Mouse (Mus musculus) left cerebral cortex, postnatal 25 days (tissue): Measurements from ENCODE around the gene Marcksl1. TPM values are rescaled to one million over a fixed set of nuclear protein-coding genes. Genes with fewer than 3 reads are reported as not detected.
A peak's percentile ranks its signal among the peaks of the same experiment; 100 is the strongest.

Source experiments
- DNase-seq, 2 experiments: peaks; one replicate each; pipeline ENCODE4 v3.0.0; 2022; ENCODE audit warnings: low spot score in 2 of 2, mixed read lengths in 1 of 2
- intact Hi-C: fragments of 180-260 bp; cut with DNase I; formaldehyde crosslinking; loops from one replicate; pipeline ENCODE4 v1.15.1; 2025
- microRNA-seq, 2 experiments: library from miRNA; unstranded; fragments of <30 nt; microRNA quantifications; one replicate each; pipeline ENCODE4 v1.2.0; 2022
- total RNA-seq, 2 experiments: library from RNA; stranded (reverse); gene quantifications; 2 replicates each; pipeline ENCODE4 v1.2.3; 2021

Marcksl1 gene
- total RNA-seq, 2 experiments from 2014 or later: 196 to 227 TPM

- intact Hi-C loops: no loop called here
- peak in 1 of 2 experiments; percentile 47 for DNase-seq
Measured at GRCm38 (mm10) chr4:129555421-129555861, 42.1 kb downstream of the Marcksl1 start.

- peak in 1 of 2 experiments; percentile 8 for DNase-seq
- intact Hi-C loops: no loop called here
Measured at GRCm38 (mm10) chr4:129555862-129556531, 42.6 kb downstream of the Marcksl1 start.

- DNase-seq: peak; percentile 73 to 76
- intact Hi-C loops: no loop called here
Measured at GRCm38 (mm10) chr4:129556532-129557223, 43.3 kb downstream of the Marcksl1 start.

GRCm38 (mm10) chr4:129557256-129557808 lies 44.0 kb downstream of the Marcksl1 start:
- no peak for DNase-seq
- intact Hi-C loops: no loop called here

GRCm38 (mm10) chr4:129558321-129558955 lies 45.1 kb downstream of the Marcksl1 start:
- DNase-seq: no peak
- intact Hi-C loops: no loop called here

- DNase-seq: no peak
- intact Hi-C loops: no loop called here
Measured at GRCm38 (mm10) chr4:129561184-129561583, 47.8 kb downstream of the Marcksl1 start.

DNA sequence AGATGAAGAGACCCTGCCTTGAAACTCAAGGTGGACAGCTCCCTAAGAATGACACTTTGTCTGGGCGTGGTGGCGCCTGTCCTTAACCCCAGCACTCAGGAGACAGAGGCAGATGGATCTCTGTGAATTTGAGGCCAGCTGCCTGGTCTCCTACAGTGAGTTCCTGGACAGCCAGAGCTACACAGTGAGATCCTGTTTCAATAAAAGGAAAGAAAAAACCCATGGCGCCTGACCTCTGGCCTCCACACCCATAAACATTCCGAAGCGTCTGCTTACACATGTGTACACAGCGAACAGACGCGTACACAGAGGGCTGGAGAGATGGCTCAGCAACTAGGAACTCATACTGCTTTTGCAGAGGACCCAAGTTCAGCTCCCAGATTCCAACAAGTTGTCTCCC lies 50.3 kb downstream of the Marcksl1 start:
- no peak for DNase-seq
- intact Hi-C loops: no loop called here

DNA sequence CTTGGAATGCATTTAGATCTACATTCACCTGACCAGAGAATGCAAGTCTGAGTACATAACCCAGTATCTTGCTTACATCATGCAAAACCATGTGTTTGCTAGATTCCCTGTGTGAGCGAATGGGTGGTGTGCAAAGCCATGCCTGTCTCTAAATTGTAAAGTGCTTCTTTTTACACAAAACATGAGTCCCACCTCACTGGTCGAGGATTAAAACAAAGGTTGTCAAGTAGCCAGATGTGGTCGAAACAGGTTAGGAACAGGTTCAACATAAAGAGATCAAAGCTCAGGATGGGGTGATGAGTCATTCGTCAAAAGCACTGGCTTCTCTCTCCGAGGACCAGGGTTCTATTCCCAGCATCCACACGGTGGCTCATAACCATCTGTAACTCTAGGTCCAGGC lies 51.8 kb downstream of the Marcksl1 start:
- intact Hi-C loops: no loop called here
- DNase-seq: no peak

Small RNA genes lying within 50 kb of the gene (microRNA-seq; reads per million reads assigned to microRNA genes)
- 0 reads per million in 2 experiments for gene Mir8119

Other genes starting within 250 kb of the Marcksl1 start
- 1 to 10 TPM; 1.4 to 1.6 TPM for gene Sync, start 226.0 kb upstream of the Marcksl1 start, total RNA-seq
- 100 to 1,000 TPM; 121 to 127 TPM for gene Rbbp4, start 178.2 kb upstream of the Marcksl1 start, total RNA-seq
- gene Zbtb8os, start 177.9 kb upstream of the Marcksl1 start, total RNA-seq: 10 to 100 TPM; 23.8 to 26.4 TPM
- gene Zbtb8a, start 135.5 kb upstream of the Marcksl1 start, total RNA-seq: 1 to 10 TPM; 5.8 to 5.9 TPM
- gene Zbtb8b, start 72.7 kb upstream of the Marcksl1 start, total RNA-seq: 1 to 10 TPM; 4.5 to 4.6 TPM
- 10 to 100 TPM; 51.7 to 58.8 TPM for gene Bsdc1, start 52.0 kb upstream of the Marcksl1 start, total RNA-seq
- under 1 TPM; 0.25 to 0.37 TPM for gene Tssk3, start 22.6 kb upstream of the Marcksl1 start, total RNA-seq
- gene Fam229a, start 22.4 kb upstream of the Marcksl1 start, total RNA-seq: not detected
- gene Hdac1, start 29.1 kb downstream of the Marcksl1 start, total RNA-seq: 10 to 100 TPM; 28.5 to 31.6 TPM
- 1 to 10 TPM; 2.5 to 2.7 TPM for gene Lck, start 60.1 kb downstream of the Marcksl1 start, total RNA-seq
- gene Fam167b, start 65.0 kb downstream of the Marcksl1 start, total RNA-seq: under 1 TPM in 1 of 2 experiments, not detected in 1; 0.50 TPM
- 100 to 1,000 TPM; 133 to 136 TPM for gene Eif3i, start 87.1 kb downstream of the Marcksl1 start, total RNA-seq
- 10 to 100 TPM; 96.6 to 96.8 TPM for gene Tmem234, start 87.1 kb downstream of the Marcksl1 start, total RNA-seq
- 1 to 10 TPM; 4.3 to 4.7 TPM for gene Dcdc2b, start 100.7 kb downstream of the Marcksl1 start, total RNA-seq
- gene Iqcc, start 105.5 kb downstream of the Marcksl1 start, total RNA-seq: 10 to 100 TPM; 29.8 to 37.0 TPM
- 10 to 100 TPM; 66.5 to 67.5 TPM for gene Ccdc28b, start 110.4 kb downstream of the Marcksl1 start, total RNA-seq
- gene Txlna, start 127.5 kb downstream of the Marcksl1 start, total RNA-seq: 10 to 100 TPM; 41.2 to 43.4 TPM
- 100 to 1,000 TPM in 1 of 2 experiments, 10 to 100 TPM in 1; 86.5 to 106 TPM for gene Kpna6, start 159.2 kb downstream of the Marcksl1 start, total RNA-seq
- gene Tmem39b, start 183.3 kb downstream of the Marcksl1 start, total RNA-seq: 10 to 100 TPM; 13.0 to 13.4 TPM
- gene Khdrbs1, start 228.7 kb downstream of the Marcksl1 start, total RNA-seq: 10 to 100 TPM; 87.6 to 88.7 TPM